20 mouse cellular contexts compared by ENCODE assay signal in genomic region chr5:25035391-25035790, GRCm38 (mm10).
"Had no signal": no experiment of that assay in that cellular context is flagged by ENCODE, and none has a peak within 500 bp of the region (broad histone marks: within the 10 kb centered on the region; RNA-seq: fewer than 3 reads in every experiment).

No protein-coding gene starts in this region.

- H3K27ac ChIP-seq: kidney, postnatal 0 days; left cerebral cortex, adult 2 months; liver, embryonic 15.5 days; lung, embryonic 15.5 days; midbrain, embryonic 10.5 days; midbrain, embryonic 13.5 days; neural tube, embryonic 13.5 days had no signal

- H3K9ac ChIP-seq: liver, embryonic 15.5 days; lung, embryonic 15.5 days; midbrain, embryonic 13.5 days; neural tube, embryonic 13.5 days had no signal

- DNase-seq: kidney, postnatal 4 days; layer of hippocampus, postnatal 36 days; lung, adult 18-20 months; lung, postnatal 10 days; lung, postnatal 36 days; retina, postnatal 1 day; right cerebral cortex, postnatal 25 days; thymus, adult 18-20 months; thymus, postnatal 36 days had no signal

- H3K4me3 ChIP-seq: left cerebral cortex, adult 2 months; liver, embryonic 15.5 days; lung, embryonic 15.5 days; megakaryocyte, embryonic 14.5 days; midbrain, embryonic 10.5 days; midbrain, embryonic 13.5 days; myocyte; neural tube, embryonic 13.5 days had no signal

- ATAC-seq: midbrain, embryonic 13.5 days; midbrain, embryonic 16.5 days had no signal

- H3K27me3 ChIP-seq: liver, embryonic 15.5 days; lung, embryonic 15.5 days; midbrain, embryonic 13.5 days; neural tube, embryonic 13.5 days had no signal

- H3K4me1 ChIP-seq: midbrain, embryonic 10.5 days; midbrain, embryonic 13.5 days; neural tube, embryonic 13.5 days had no signal

- H3K9me3 ChIP-seq: liver, embryonic 15.5 days; lung, embryonic 15.5 days; midbrain, embryonic 13.5 days; neural tube, embryonic 13.5 days had no signal

- H3K4me2 ChIP-seq: liver, embryonic 11.5 days; liver, embryonic 15.5 days; lung, embryonic 15.5 days; midbrain, embryonic 13.5 days; neural tube, embryonic 13.5 days had no signal

- H3K36me3 ChIP-seq: liver, embryonic 15.5 days; lung, embryonic 15.5 days; midbrain, embryonic 10.5 days; midbrain, embryonic 13.5 days; neural tube, embryonic 13.5 days had no signal
